Mouse (Mus musculus): Measurements from ENCODE around the gene Mcrip2.

DNA sequence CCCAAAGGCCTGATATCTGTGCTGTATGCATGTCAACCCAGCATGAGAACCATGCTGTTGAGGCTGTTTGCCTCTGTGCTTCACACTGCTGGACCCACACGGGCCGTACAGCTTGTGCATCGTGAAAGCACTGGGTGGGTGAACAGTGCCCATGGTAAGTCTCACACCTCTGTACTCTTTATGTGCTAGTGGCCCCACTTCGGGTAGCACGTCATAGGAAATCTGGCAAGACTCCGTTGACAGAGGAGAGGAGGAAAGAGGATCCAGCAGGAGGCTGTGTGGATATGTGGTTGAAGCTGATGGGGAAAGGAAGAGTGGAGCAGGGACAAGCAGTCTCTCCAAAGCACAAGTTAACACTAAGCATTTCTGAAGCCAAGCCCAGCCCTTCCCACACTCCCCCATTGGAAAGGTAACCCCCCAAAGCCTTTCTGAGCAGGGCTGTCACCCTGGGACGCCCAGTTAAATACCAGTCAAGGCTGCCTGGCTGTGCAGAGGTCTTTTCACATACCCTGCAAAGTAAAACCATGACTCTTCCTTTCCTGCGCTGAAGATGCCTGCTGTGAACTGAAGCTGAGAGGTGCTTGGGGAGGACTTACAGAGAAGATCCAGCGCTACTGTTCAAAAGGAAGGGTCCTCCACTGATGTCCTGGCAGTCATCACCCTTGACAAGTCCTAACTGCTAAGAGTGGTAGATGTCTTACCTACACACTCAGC is 49.6 kb upstream of the Mcrip2 start:
- no peak for TF ChIP-seq EP300 (IDR thresholded peaks at IDR 0.05; ENCODE audit: low read depth)
- TF ChIP-seq CTCF (IDR thresholded peaks at IDR 0.05; ENCODE audit: low read depth) = no peak

Data from heart, postnatal 0 days (tissue).